Mouse (Mus musculus) lung, adult 2 months (tissue): Measurements from ENCODE around the gene Tmem115. TPM values are rescaled to one million over a fixed set of nuclear protein-coding genes. Genes with fewer than 3 reads are reported as not detected.

Experiments
- DNase-seq: peaks from one replicate; pipeline ENCODE4 v3.0.0; 2022
- H3K4me1 ChIP-seq: fragments of 200-500 bp; 2 replicates; pipeline ENCODE4 v1.6.1; 2011; ENCODE audit warnings: low read length; ENCODE audit not compliant: control insufficient read depth, insufficient read depth
- H3K4me3 ChIP-seq: fragments of 200-500 bp; replicated peaks from 2 replicates; pipeline ENCODE3; 2011; ENCODE audit warnings: low read depth, mild to moderate bottlenecking, control low read depth, low read length; ENCODE audit errors: extremely low read depth
- CTCF ChIP-seq: fragments of 200-500 bp; IDR thresholded peaks from 2 replicates; pipeline ENCODE4 v1.5.1; 2011; ENCODE audit warnings: mild to moderate bottlenecking, low read length, control low read depth; ENCODE audit not compliant: insufficient read depth
- POLR2A ChIP-seq: fragments of 200-500 bp; IDR thresholded peaks from 2 replicates; pipeline ENCODE4 v1.6.1; 2011; ENCODE audit warnings: low read depth, mild to moderate bottlenecking, control low read depth, low read length, borderline replicate concordance; ENCODE audit errors: extremely low read depth
- WGBS: fragments of 180-500 bp; shearing (Covaris S2); methylation state at CpG from one replicate; pipeline ENCODE4 v1.1.7; 2018; 5-methylcytosine and 5-hydroxymethylcytosine counted together
- polyA plus RNA-seq: library from polyadenylated mRNA; depleted of rRNA; stranded (reverse); fragments of >200 nt; gene quantifications from 2 replicates; pipeline ENCODE4 v1.2.3, GENCODE M21; 2012

Gene Tmem115
- polyA plus RNA-seq, 1 experiment, result 57.6 TPM

DNA sequence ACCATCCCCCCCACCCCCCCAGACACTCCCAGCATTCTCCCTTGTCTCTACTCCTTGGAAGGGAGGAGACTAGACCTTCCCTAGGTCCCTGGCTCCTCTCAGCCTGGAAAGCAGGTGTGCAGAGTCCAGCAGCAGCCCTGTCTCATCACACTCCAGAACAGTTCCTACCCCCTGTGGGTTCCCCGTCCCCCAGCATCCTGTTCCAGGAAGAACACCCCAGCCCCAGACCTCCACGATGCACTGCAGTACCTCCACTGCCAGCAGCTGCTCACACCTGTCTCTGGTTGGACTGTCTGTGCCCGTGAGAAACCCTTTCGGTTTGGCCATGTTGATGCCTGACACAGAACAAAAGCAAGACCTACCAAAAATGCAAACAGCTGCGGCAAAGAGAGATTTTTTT, 12.6 kb upstream of the Tmem115 start:
- DNase-seq, result no peak
- no peaks in the 10 kb centered on the region for H3K4me1 ChIP-seq
- 47% methylated on average over 5 of the region's 5 CpGs for WGBS
- TF ChIP-seq CTCF (no peak), POLR2A (no peak)
- no peak overlapping the region for H3K4me3 ChIP-seq

DNA sequence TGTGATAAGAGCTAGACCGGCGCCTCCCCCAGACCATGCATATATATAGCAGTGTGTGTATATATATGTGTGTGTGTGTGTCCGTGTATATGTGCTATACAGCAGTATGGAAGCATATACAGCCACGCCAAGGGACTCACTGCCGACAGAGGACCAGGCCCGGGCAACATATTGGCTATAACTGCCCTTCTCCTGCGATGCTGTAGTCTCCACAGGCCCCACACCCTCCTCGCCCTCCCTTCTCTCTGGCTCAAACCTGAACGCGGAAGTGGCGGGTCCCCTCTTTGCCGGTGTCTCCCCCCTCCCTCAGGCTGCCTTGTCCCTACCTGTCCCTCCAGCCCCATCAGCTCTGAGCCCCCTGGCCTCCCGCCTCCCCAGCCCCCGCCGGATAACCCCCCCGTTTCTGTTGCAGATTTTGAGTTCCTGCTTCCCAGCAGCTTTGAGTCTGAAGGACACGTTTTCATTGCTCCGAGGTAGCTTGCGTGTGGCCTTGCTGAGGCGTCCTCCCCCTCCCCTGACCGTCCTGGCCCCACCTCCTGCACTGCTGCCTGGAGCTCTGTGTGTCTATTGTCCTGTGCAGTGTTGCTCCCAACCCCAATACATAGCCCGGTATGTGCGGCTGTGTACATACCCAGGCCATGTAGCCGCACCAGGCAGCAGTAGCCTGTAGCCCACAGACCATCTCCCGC, 11.9 kb upstream of the Tmem115 start:
- Histone ChIP-seq H3K4me1 (peaks cover 3% of the 10 kb centered on the region; the same call in 1 of the 2 replicates), H3K4me3 (no peak overlapping the region)
- WGBS, result 19% methylated on average over 25 of the region's 25 CpGs
- no peak for DNase-seq
- TF ChIP-seq CTCF (no peak), POLR2A (no peak)

DNA sequence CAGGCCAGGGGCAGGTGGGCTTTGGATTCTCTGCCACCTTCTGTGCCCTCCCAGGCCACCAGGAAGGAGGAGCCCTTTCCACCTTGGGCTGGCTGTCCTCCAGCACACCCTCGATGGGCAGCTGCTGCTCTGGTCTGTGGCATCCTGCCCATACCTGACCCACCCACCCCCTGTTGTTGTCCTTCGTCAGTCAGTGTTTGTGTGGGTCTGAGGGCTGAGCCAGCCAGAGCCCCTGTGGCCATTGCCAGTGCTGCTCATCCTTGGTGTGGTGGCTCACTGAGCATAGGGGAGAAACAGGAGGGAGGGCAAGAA, 11.4 kb upstream of the Tmem115 start:
- no peak for DNase-seq

DNA sequence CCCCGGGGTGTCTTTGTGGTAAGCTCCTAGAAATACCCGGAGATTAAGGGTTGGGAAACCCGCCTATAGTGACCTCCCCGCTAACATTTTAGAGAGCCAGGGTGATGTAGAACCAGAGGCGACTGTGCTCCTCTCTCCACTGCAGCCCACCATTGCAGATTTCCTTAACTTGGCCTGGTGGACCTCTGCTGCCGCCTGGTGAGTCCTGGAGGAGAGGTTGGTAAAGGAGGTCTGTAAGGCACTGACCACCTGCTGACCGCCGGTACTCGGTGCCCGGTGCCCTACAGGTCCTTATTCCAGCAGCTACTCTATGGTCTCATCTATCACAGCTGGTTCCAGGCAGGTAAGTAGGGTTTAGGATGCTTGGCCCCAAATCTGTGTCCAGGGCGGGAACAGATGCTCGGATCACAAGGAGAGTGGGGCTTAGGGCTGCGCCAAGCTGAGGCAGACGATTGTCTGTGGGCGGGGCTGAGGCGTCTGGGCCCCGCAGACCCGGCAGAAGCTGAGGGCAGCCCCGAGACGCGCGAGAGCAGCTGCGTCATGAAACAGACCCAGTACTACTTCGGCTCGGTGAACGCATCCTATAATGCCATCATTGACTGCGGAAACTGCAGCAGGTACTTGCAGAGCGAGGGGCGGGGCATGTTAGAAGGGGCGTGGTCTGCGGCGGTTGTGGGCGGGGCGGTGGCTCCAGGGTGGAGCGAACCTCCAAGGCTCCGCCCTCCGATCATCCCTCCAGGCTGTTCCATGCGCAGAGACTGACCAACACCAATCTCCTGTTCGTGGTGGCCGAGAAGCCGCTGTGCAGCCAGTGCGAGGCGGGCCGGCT, 7.3 kb upstream of the Tmem115 start:
- DNase-seq, result peak; percentile 69
- H3K4me1 ChIP-seq, result peaks cover 5% of the 10 kb centered on the region
- WGBS, result 7% methylated on average over 44 of the region's 44 CpGs
- TF ChIP-seq CTCF, result no peak
- TF ChIP-seq POLR2A, result no peak
- peak overlapping the region; percentile 28 for H3K4me3 ChIP-seq

More for the DNA sequence above, 11.4 kb upstream of the Tmem115 start:
- H3K4me3 ChIP-seq, result no peak overlapping the region
- TF ChIP-seq CTCF (no peak), POLR2A (no peak)
- 14% methylated on average over 2 of the region's 2 CpGs for WGBS
- H3K4me1 ChIP-seq, result peaks cover 5% of the 10 kb centered on the region

DNA sequence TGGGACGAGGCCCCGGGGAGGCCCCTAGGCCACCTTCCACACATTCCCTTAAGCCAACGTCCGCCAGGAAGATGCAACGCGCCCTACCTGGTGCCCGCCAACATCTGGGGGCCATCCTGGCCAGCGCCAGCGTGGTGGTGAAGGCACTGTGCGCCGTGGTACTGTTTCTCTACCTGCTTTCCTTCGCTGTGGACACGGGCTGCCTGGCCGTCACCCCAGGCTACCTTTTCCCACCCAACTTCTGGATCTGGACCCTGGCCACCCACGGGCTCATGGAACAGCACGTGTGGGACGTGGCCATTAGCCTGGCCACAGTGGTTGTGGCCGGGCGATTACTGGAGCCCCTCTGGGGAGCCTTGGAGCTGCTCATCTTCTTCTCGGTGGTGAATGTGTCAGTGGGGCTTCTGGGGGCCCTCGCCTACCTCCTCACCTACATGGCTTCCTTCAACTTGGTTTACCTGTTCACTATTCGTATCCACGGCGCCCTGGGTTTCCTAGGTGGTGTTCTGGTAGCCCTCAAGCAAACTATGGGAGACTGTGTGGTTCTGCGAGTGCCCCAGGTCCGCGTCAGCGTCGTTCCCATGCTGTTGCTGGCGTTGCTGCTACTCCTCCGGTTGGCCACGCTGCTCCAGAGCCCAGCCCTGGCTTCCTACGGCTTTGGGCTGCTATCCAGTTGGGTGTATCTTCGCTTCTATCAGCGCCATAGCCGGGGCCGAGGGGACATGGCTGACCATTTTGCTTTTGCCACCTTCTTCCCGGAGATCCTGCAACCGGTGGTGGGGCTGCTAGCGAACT, 860 bp downstream of the Tmem115 start:
- whole genome bisulfite sequencing, result under 1% methylated on average over 40 of the region's 40 CpGs
- Histone ChIP-seq H3K4me3 (peak overlapping the region; percentile 95), H3K4me1 (peaks cover 21% of the 10 kb centered on the region)
- TF ChIP-seq CTCF, result no peak
- no peak for TF ChIP-seq POLR2A
- no peak for DNase-seq

DNA sequence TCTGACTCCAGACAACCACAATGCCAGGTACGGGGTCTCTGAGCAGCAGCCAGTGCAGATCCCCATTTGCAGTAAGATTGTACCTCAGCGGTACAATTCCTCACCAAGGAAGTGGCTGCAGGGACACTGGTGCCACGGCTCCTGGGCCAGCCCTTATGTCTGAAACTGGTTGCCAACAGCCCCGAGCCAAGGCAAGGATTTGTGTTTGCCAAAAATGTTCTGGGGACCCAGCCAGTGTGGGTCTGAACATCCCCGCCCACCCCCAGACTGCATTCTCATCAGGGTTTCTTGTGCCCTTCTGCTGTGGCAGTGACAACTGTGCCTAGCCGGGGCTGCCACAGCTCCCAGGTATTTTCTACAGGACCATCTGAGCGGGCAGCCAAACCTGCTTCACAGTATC, 4.5 kb downstream of the Tmem115 start:
- DNase-seq, result no peak
- WGBS, result 85% methylated on average over 7 of the region's 7 CpGs
- TF ChIP-seq POLR2A (no peak), CTCF (no peak)

DNA sequence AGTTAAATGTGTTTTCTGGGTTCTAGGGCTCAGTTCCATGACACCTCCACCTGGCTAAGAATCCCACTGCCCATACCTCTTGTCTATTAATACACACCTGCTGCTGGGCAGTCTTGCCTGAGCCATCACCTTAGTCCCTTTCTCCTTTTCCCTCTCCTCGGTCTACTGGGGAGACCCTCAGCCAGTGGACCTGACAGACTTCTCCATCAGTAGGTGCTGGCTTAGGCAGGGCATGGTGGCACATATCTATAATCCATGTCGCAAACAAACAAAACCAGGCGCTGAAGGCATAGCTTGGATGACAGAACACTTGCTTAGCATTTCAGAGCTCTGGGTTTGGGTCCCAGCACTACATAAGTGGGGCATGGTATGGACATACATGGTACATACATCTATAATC, 5.0 kb downstream of the Tmem115 start:
- no peak overlapping the region for H3K4me3 ChIP-seq
- no peak for DNase-seq
- WGBS, result 88% methylated on average over 3 of the region's 3 CpGs
- no peak for TF ChIP-seq CTCF
- TF ChIP-seq POLR2A, result no peak
- peaks cover 30% of the 10 kb centered on the region for H3K4me1 ChIP-seq

More for the DNA sequence above, 4.5 kb downstream of the Tmem115 start:
- no peak overlapping the region for H3K4me3 ChIP-seq
- H3K4me1 ChIP-seq, result peaks cover 30% of the 10 kb centered on the region

DNA sequence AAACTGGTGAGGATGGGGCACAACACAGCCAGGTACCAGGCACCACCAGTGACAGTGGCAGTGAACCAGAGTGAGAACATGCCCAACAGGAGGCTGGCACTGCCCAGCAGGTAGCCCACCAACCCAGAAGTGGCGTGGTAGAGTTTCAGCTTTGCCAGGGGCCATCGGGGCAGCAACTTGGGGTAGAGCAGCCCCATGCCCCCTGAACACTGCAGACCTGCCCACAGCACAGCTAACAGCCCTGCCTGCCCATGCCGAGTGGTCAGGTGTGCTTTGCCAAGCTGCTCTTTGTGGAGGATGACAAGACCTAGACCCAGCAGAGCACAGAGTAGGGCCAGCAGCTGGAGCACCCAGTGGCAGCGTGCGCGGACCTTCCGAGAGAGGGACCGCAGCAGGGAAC, 6.2 kb downstream of the Tmem115 start:
- 92% methylated on average over 8 of the region's 8 CpGs for WGBS
- Histone ChIP-seq H3K4me3 (no peak overlapping the region), H3K4me1 (peaks cover 29% of the 10 kb centered on the region)
- no peak for DNase-seq
- TF ChIP-seq POLR2A (no peak), CTCF (no peak)

DNA sequence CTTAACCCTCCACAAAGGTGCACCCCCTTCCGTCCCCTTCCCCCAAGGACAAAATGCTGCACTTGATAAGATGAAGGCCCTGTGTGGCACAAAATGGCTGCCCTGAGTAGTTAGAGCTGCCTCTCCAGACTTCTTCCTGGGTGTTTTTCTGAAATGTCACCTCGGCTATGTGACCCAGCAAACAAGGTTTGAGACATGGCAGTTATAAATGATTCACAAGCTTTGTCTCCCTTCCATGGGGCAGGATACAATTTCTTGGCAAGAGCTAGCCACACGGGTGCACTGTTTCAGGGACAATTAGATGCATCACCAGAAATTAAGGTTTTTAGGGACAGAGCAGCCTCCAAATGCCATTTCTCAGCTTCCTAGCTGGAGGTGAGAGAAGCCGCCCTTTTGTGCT, 6.7 kb downstream of the Tmem115 start:
- Histone ChIP-seq H3K4me1 (peaks cover 25% of the 10 kb centered on the region), H3K4me3 (no peak overlapping the region)
- no peak for TF ChIP-seq POLR2A
- TF ChIP-seq CTCF, result no peak
- 65% methylated on average over 4 of the region's 4 CpGs for WGBS
- DNase-seq, result no peak
